16 mouse cellular contexts compared by ENCODE assay signal in the genomic region with DNA sequence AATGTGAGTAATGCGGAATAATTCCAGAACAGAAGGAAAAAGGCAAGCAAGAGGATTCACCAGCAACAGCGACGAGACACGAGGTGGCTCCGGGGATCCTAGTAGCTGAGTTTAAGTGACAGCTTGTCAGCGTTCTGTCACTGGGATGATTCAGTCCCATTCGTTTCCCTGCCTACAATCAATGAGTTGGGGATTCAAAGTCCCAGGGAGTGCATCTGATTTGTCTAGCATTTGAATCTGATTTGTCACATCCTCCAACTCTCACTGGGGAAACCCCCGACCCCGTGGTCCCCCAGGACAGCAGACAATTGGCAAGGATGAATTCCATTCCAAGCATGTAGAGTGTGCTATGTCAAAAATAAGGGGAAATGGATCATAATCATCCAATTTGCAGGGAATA.
DNase-seq lines count a peak whose midpoint lies in the region; ATAC-seq and TF ChIP-seq lines count a peak whose summit lies in the region.
"Had no signal": no experiment of that assay in that cellular context is flagged by ENCODE, and none has a peak within 500 bp of the region (broad histone marks: within the 10 kb centered on the region; RNA-seq: fewer than 3 reads in every experiment).

No protein-coding gene starts in this region.

- no peaks in the 10 kb centered on the region for H3K79me2 ChIP-seq in heart, adult 2 months (replicated peaks; ENCODE audit: control insufficient read depth, insufficient read depth, low read length)

- TF ChIP-seq CTCF in heart, adult 2 months (IDR thresholded peaks at IDR 0.05): no peak

- H3K4me1 ChIP-seq in forebrain, embryonic 14.5 days (ENCODE audit: control insufficient read depth, insufficient read depth, low read length): no peaks in the 10 kb centered on the region
- H3K4me1 ChIP-seq in hindbrain, embryonic 16.5 days (ENCODE audit: control insufficient read depth, insufficient read depth, low read depth, low read length): no peaks in the 10 kb centered on the region
- H3K4me1 ChIP-seq in heart, adult 2 months (ENCODE audit: control insufficient read depth, insufficient read depth, low read length): no peaks in the 10 kb centered on the region
- H3K4me1 ChIP-seq: embryonic facial prominence, embryonic 13.5 days; heart, embryonic 15.5 days; limb, embryonic 13.5 days had no signal

- H3K4me3 ChIP-seq in forebrain, embryonic 14.5 days (ENCODE audit: low read depth, low read length): no peak overlapping the region
- H3K4me3 ChIP-seq in hindbrain, embryonic 16.5 days (ENCODE audit: low read length): no peak overlapping the region
- no peak overlapping the region for H3K4me3 ChIP-seq in heart, adult 2 months
- H3K4me3 ChIP-seq: embryonic facial prominence, embryonic 13.5 days; heart, embryonic 15.5 days; left cerebral cortex, adult 2 months; limb, embryonic 13.5 days had no signal

- intact Hi-C loops in heart, adult 2 months (cut with DNase I): no loop called here

- H3K27me3 ChIP-seq in forebrain, embryonic 14.5 days (replicated peaks; ENCODE audit: control insufficient read depth, insufficient read depth, low read length): no peaks in the 10 kb centered on the region
- no peaks in the 10 kb centered on the region for H3K27me3 ChIP-seq in hindbrain, embryonic 16.5 days (replicated peaks; ENCODE audit: control insufficient read depth, insufficient read depth, low read length)
- no peaks in the 10 kb centered on the region for H3K27me3 ChIP-seq in heart, adult 2 months (ENCODE audit: control insufficient read depth, insufficient read depth, low read length)
- H3K27me3 ChIP-seq: CH12.LX; embryonic facial prominence, embryonic 13.5 days; heart, embryonic 15.5 days; limb, embryonic 13.5 days had no signal

- no peaks in the 10 kb centered on the region for H3K9me3 ChIP-seq in forebrain, embryonic 14.5 days (replicated peaks; ENCODE audit: control insufficient read depth, low read length)
- no peaks in the 10 kb centered on the region for H3K9me3 ChIP-seq in hindbrain, embryonic 16.5 days (ENCODE audit: control insufficient read depth, low read length)
- H3K9me3 ChIP-seq: embryonic facial prominence, embryonic 13.5 days; heart, embryonic 15.5 days; limb, embryonic 13.5 days had no signal

- TF ChIP-seq POLR2A in heart, adult 2 months (IDR thresholded peaks at IDR 0.05; ENCODE audit: insufficient read depth, low read depth, low read length): no peak

- no peak overlapping the region for H3K4me2 ChIP-seq in forebrain, embryonic 14.5 days (ENCODE audit: low read length)
- peak overlapping the region; percentile 16 for H3K4me2 ChIP-seq in hindbrain, embryonic 16.5 days (ENCODE audit: low read length)
- H3K4me2 ChIP-seq: embryonic facial prominence, embryonic 13.5 days; heart, embryonic 15.5 days; limb, embryonic 13.5 days had no signal

- H3K36me3 ChIP-seq in forebrain, embryonic 14.5 days (ENCODE audit: control insufficient read depth, insufficient read depth, low read length): no peaks in the 10 kb centered on the region
- H3K36me3 ChIP-seq in hindbrain, embryonic 16.5 days (ENCODE audit: control insufficient read depth, insufficient read depth, low read length): no peaks in the 10 kb centered on the region
- H3K36me3 ChIP-seq in heart, adult 2 months (ENCODE audit: control insufficient read depth, insufficient read depth, low read length): no peaks in the 10 kb centered on the region
- H3K36me3 ChIP-seq: embryonic facial prominence, embryonic 13.5 days; heart, embryonic 15.5 days; limb, embryonic 13.5 days had no signal

- H3K27ac ChIP-seq in forebrain, embryonic 14.5 days (ENCODE audit: low read depth, low read length): no peak overlapping the region
- no peak overlapping the region for H3K27ac ChIP-seq in hindbrain, embryonic 16.5 days (ENCODE audit: low read depth, low read length)
- H3K27ac ChIP-seq in heart, adult 2 months: no peak overlapping the region
- H3K27ac ChIP-seq: embryonic facial prominence, embryonic 13.5 days; heart, embryonic 15.5 days; left cerebral cortex, adult 2 months; limb, embryonic 13.5 days had no signal

- WGBS in forebrain, embryonic 14.5 days: 75% methylated on average over 9 of the region's 9 CpGs
- 40% methylated on average over 9 of the region's 9 CpGs for WGBS in hindbrain, embryonic 16.5 days
- 66% methylated on average over 9 of the region's 9 CpGs for WGBS in heart, adult 2 months

- no peak for TF ChIP-seq EP300 in heart, adult 2 months (IDR thresholded peaks at IDR 0.05; ENCODE audit: insufficient read depth, low read depth, low read length)

- no peak overlapping the region for H3K9ac ChIP-seq in forebrain, embryonic 14.5 days (ENCODE audit: low read length)
- no peak overlapping the region for H3K9ac ChIP-seq in hindbrain, embryonic 16.5 days (ENCODE audit: low read depth, low read length)
- H3K9ac ChIP-seq in heart, adult 2 months (ENCODE audit: low read depth, low read length): no peak overlapping the region
- H3K9ac ChIP-seq: embryonic facial prominence, embryonic 13.5 days; heart, embryonic 15.5 days; limb, embryonic 13.5 days; liver, postnatal 0 days had no signal

- ATAC-seq in forebrain, embryonic 14.5 days: peak; percentile 32; the same call in 1 of the 2 replicates
- ATAC-seq in hindbrain, embryonic 16.5 days: peak; percentile 56
- ATAC-seq: liver, postnatal 0 days had no signal

- peak; percentile 15 for DNase-seq in embryo, embryonic 10.5 days (ENCODE audit: low spot score)
- no peak for DNase-seq in embryo, embryonic 10 days (ENCODE audit: low spot score)
- peak; percentile 36 for DNase-seq in forebrain, embryonic 14.5 days (ENCODE audit: low spot score)
- peak; percentile 29 to 54 for DNase-seq in layer of hippocampus, postnatal 36 days
- no peak for DNase-seq in heart, adult 2 months
- no peak for DNase-seq in spleen, postnatal 10 days (ENCODE audit: low spot score in 2 of 2)
- no peak for DNase-seq in ovary, postnatal 10 days (ENCODE audit: low spot score)
- DNase-seq: liver, postnatal 0 days; lung, postnatal 4 days; right cerebral cortex, postnatal 25 days had no signal

Comparison
In these comparisons a context has a peak if more than half of its experiments do, and no peak if none do; other contexts are left out.
1. DNase-seq: peak in embryo, embryonic 10.5 days (single experiment), forebrain, embryonic 14.5 days (single experiment) and layer of hippocampus, postnatal 36 days (2 of 2); none in embryo, embryonic 10 days (single experiment), heart, adult 2 months (0 of 2), spleen, postnatal 10 days (0 of 2) and ovary, postnatal 10 days (single experiment).